Mouse (Mus musculus) cerebral cortex, adult 2 months (tissue): ENCODE measurements around the gene Vmn2r41.

Experiments used
- WGBS: fragments of 180-500 bp; shearing (Covaris S2); methylation state at CpG from one replicate; pipeline ENCODE4 v1.1.7; 2018; 5-methylcytosine and 5-hydroxymethylcytosine counted together

Gene Vmn2r41

GRCm38 (mm10) chr7:8161554-8161953, at the start of gene Vmn2r41:
Vmn2r41 (minus strand) TSS chr7:8161654.
- WGBS, result no CpG with 5 or more reads among the region's 1 CpGs

- no CpG with 5 or more reads among the region's 2 CpGs for WGBS
Observed at GRCm38 (mm10) chr7:8200220-8200619, 38.8 kb upstream of the Vmn2r41 start, which contains the start of gene Vmn2r42. Vmn2r42 (minus strand) TSS chr7:8200320.

- 37% methylated on average over 11 of the region's 15 CpGs for WGBS
Observed at GRCm38 (mm10) chr7:8092871-8093270, 68.6 kb downstream of the Vmn2r41 start.
